Mouse (Mus musculus): Measurements from ENCODE around the gene Ndel1. TPM values are rescaled to one million over a fixed set of nuclear protein-coding genes. Genes with fewer than 3 reads are reported as not detected.

Gene Ndel1
- polyA plus RNA-seq, 1 experiment from 2014 or later = 110 TPM

- Histone ChIP-seq H3K9ac (no peak overlapping the region), H3K27ac (replicated peaks) (no peak overlapping the region), H3K9me3 (replicated peaks) (no peaks in the 10 kb centered on the region), H3K27me3 (no peaks in the 10 kb centered on the region), H3K4me1 (no peaks in the 10 kb centered on the region), H3K4me3 (replicated peaks) (no peak overlapping the region), H3K36me3 (peaks cover 91% of the 10 kb centered on the region), H3K4me2 (replicated peaks) (no peak overlapping the region)
- 79% methylated on average over 9 of the region's 9 CpGs for WGBS
- ATAC-seq (ENCODE audit: insufficient number of reproducible peaks, low FRiP score, low TSS enrichment, low read depth) = no peak
Measured at GRCm38 (mm10) chr11:68811881-68812577, 59.6 kb downstream of the Ndel1 start.

DNA sequence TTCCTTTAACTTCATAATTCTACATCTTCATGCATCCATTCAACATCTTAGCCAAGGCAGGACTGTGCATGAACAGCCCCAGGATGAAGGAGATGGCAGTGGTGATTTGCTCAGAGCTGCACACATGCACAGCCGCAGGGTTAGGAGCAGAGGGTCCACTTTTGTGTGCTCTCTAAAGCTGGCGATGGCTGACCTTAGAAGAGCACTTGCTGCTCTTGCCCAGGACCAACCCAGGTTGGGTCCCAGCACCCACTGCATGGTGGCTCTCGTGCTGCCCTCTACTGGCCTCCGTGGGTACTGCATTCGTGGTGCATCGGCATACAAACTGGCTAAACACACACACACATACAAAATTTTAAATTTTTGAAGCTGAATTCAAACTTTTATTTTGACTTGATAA, 63.9 kb downstream of the Ndel1 start:
- Histone ChIP-seq H3K9me3 (replicated peaks) (no peaks in the 10 kb centered on the region), H3K4me3 (replicated peaks) (no peak overlapping the region), H3K4me2 (replicated peaks) (no peak overlapping the region), H3K4me1 (no peaks in the 10 kb centered on the region), H3K36me3 (peaks cover 93% of the 10 kb centered on the region), H3K27me3 (no peaks in the 10 kb centered on the region), H3K27ac (replicated peaks) (no peak overlapping the region), H3K9ac (no peak overlapping the region)
- ATAC-seq (ENCODE audit: insufficient number of reproducible peaks, low FRiP score, low TSS enrichment, low read depth) = no peak
- 40% methylated on average over 6 of the region's 6 CpGs for WGBS

DNA sequence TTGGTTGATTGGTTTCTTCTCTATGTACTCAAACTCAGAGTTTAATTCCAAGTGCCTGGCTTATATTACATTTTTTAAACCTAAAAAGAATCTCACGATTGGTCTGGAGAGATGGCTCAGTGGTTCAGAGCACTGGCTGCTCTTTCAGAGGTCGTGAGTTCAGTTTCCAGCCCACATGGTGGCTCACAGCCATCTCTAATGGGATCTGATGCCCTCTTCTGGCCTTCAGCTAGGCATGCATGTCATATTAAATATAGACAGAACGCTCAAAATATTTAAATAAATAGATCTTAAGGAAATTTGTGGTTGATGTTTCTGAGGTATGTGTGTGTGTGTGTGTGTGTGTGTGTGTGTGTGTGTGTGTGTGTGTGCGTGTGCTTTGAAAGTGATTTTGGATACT, 66.5 kb downstream of the Ndel1 start:
- H3K36me3 ChIP-seq = peaks cover 95% of the 10 kb centered on the region
- no peak for ATAC-seq (ENCODE audit: insufficient number of reproducible peaks, low FRiP score, low TSS enrichment, low read depth)
- 55% methylated on average over 4 of the region's 4 CpGs for WGBS

DNA sequence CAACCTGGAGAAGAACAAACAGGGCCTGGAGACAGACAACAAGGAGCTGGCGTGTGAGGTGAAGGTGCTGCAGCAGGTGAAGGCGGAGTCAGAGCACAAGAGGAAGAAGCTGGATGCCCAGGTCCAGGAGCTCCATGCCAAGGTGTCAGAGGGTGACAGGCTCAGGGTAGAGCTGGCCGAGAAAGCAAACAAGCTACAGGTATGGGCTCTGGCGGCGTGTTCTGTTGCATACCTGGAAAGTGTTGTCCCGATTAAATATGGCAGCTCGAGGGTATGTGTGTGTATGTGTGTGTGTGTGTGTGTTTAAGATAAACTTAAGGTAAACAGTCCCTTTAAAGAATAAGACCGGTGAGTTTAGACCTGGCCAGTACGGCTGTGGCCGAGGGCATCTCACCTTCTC, 73.4 kb downstream of the Ndel1 start:
- H3K9ac ChIP-seq = no peak overlapping the region
- H3K27ac ChIP-seq (replicated peaks) = no peak overlapping the region
- no peak for ATAC-seq (ENCODE audit: insufficient number of reproducible peaks, low FRiP score, low TSS enrichment, low read depth)
- H3K36me3 ChIP-seq = peaks cover 96% of the 10 kb centered on the region
- no peaks in the 10 kb centered on the region for H3K27me3 ChIP-seq
- WGBS = 90% methylated on average over 10 of the region's 10 CpGs
- no peak overlapping the region for H3K4me2 ChIP-seq (replicated peaks)
- 0 out of 2 replicates have a peak, but pooled peaks cover 5% of the 10 kb centered on the region for H3K4me1 ChIP-seq
- no peaks in the 10 kb centered on the region for H3K9me3 ChIP-seq (replicated peaks)
- H3K4me3 ChIP-seq (replicated peaks) = no peak overlapping the region

More for the DNA sequence above, 66.5 kb downstream of the Ndel1 start:
- no peaks in the 10 kb centered on the region for H3K9me3 ChIP-seq (replicated peaks)
- no peaks in the 10 kb centered on the region for H3K27me3 ChIP-seq
- H3K4me3 ChIP-seq (replicated peaks) = no peak overlapping the region
- no peaks in the 10 kb centered on the region for H3K4me1 ChIP-seq
- no peak overlapping the region for H3K27ac ChIP-seq (replicated peaks)
- H3K9ac ChIP-seq = no peak overlapping the region
- H3K4me2 ChIP-seq (replicated peaks) = no peak overlapping the region

GRCm38 (mm10) chr11:68791794-68792193, 79.9 kb downstream of the Ndel1 start:
- peaks cover 91% of the 10 kb centered on the region for H3K36me3 ChIP-seq
- WGBS = 85% methylated on average over 9 of the region's 9 CpGs
- no peak for ATAC-seq (ENCODE audit: insufficient number of reproducible peaks, low FRiP score, low TSS enrichment, low read depth)
- H3K4me1 ChIP-seq = 0 out of 2 replicates have a peak, but pooled peaks cover 5% of the 10 kb centered on the region
- H3K4me2 ChIP-seq (replicated peaks) = no peak overlapping the region
- no peak overlapping the region for H3K4me3 ChIP-seq (replicated peaks)
- no peak overlapping the region for H3K27ac ChIP-seq (replicated peaks)
- H3K27me3 ChIP-seq = no peaks in the 10 kb centered on the region
- H3K9me3 ChIP-seq (replicated peaks) = no peaks in the 10 kb centered on the region
- no peak overlapping the region for H3K9ac ChIP-seq

DNA sequence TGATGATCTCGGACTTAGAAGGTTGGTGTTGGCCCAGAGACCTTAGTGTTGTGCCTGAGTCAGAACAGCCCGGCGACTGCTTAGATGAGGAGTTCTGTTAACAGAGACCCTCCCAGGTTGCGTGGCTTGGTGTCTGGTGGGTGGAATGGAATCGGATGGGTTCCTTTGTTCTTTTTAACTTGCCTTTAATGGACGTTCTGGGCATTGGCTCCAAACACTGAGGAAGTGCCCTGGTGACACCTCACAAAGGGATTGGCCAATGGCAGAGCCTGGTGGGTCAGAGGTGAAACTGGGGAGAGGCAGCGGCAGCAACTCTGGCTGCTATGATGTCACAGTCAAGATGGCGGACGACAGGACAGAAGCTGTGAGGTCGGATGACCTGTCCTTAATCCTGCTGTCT, 80.9 kb downstream of the Ndel1 start:
- Histone ChIP-seq H3K36me3 (peaks cover 94% of the 10 kb centered on the region), H3K4me2 (replicated peaks) (no peak overlapping the region), H3K4me3 (replicated peaks) (no peak overlapping the region), H3K4me1 (0 out of 2 replicates have a peak, but pooled peaks cover 5% of the 10 kb centered on the region), H3K9me3 (replicated peaks) (no peaks in the 10 kb centered on the region), H3K9ac (no peak overlapping the region), H3K27me3 (no peaks in the 10 kb centered on the region), H3K27ac (replicated peaks) (no peak overlapping the region)
- 88% methylated on average over 10 of the region's 10 CpGs for WGBS
- ATAC-seq (ENCODE audit: insufficient number of reproducible peaks, low FRiP score, low TSS enrichment, low read depth) = no peak

DNA sequence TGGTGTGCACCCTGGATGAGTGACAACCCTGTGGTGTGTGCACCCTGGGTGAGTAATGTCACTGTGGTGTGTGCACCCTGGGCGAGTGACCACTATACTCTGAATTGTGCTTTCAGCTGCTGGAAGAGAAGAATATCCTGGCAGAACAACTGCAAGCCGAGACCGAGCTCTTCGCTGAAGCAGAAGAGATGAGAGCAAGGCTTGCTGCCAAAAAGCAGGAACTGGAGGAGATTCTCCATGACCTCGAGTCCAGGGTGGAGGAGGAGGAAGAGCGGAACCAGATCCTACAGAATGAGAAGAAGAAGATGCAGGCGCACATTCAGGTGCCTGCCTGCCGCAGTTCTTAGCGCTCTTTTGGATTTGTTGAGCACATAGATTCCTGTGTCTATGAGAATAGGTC, 84.4 kb downstream of the Ndel1 start:
- WGBS = 86% methylated on average over 9 of the region's 9 CpGs

GRCm38 (mm10) chr11:68785813-68786212, 85.8 kb downstream of the Ndel1 start:
- Histone ChIP-seq H3K9me3 (replicated peaks) (no peaks in the 10 kb centered on the region), H3K4me1 (no peaks in the 10 kb centered on the region), H3K4me2 (replicated peaks) (no peak overlapping the region), H3K4me3 (replicated peaks) (no peak overlapping the region), H3K9ac (no peak overlapping the region), H3K27ac (replicated peaks) (no peak overlapping the region), H3K27me3 (no peaks in the 10 kb centered on the region), H3K36me3 (peaks cover 92% of the 10 kb centered on the region)
- ATAC-seq (ENCODE audit: insufficient number of reproducible peaks, low FRiP score, low TSS enrichment, low read depth) = no peak
- 60% methylated on average over 8 of the region's 8 CpGs for WGBS

More for the DNA sequence above, 84.4 kb downstream of the Ndel1 start:
- Histone ChIP-seq H3K27ac (replicated peaks) (no peak overlapping the region), H3K9me3 (replicated peaks) (no peaks in the 10 kb centered on the region), H3K27me3 (no peaks in the 10 kb centered on the region), H3K4me1 (no peaks in the 10 kb centered on the region), H3K4me3 (replicated peaks) (no peak overlapping the region), H3K4me2 (replicated peaks) (no peak overlapping the region), H3K36me3 (peaks cover 91% of the 10 kb centered on the region), H3K9ac (no peak overlapping the region)
- no peak for ATAC-seq (ENCODE audit: insufficient number of reproducible peaks, low FRiP score, low TSS enrichment, low read depth)

DNA sequence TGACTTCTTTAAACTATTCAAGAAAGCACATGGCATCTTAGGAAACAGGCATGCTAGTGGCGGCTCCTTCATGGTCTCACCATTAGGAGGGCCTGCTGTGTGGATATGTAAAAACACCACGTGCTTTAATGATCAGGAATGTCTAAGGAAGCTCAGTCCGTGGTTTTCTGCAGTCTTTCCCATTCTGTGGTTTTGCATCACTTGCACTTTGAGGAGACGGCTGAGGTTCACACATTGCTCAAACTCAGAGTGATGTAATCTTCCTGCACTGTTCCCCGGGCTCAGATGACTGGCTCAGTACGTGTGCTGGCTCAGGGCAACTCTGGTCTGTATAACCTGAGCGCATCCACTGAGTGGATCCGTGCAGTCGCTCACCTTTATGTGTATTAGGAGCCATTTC, 89.3 kb downstream of the Ndel1 start:
- H3K27ac ChIP-seq (replicated peaks) = no peak overlapping the region
- H3K4me1 ChIP-seq = no peaks in the 10 kb centered on the region
- no peak for ATAC-seq (ENCODE audit: insufficient number of reproducible peaks, low FRiP score, low TSS enrichment, low read depth)
- H3K4me2 ChIP-seq (replicated peaks) = no peak overlapping the region
- WGBS = 67% methylated on average over 9 of the region's 9 CpGs
- no peak overlapping the region for H3K4me3 ChIP-seq (replicated peaks)
- H3K9me3 ChIP-seq (replicated peaks) = no peaks in the 10 kb centered on the region
- H3K27me3 ChIP-seq = no peaks in the 10 kb centered on the region
- peaks cover 75% of the 10 kb centered on the region for H3K36me3 ChIP-seq
- no peak overlapping the region for H3K9ac ChIP-seq

- WGBS = 84% methylated on average over 14 of the region's 14 CpGs
- no peak overlapping the region for H3K4me2 ChIP-seq (replicated peaks)
Measured at GRCm38 (mm10) chr11:68780466-68781114, 91.1 kb downstream of the Ndel1 start.

GRCm38 (mm10) chr11:68779735-68780465, 91.8 kb downstream of the Ndel1 start:
- Histone ChIP-seq H3K4me1 (no peaks in the 10 kb centered on the region), H3K9ac (no peak overlapping the region), H3K4me2 (replicated peaks) (no peak overlapping the region), H3K4me3 (replicated peaks) (no peak overlapping the region), H3K36me3 (peaks cover 61% of the 10 kb centered on the region), H3K9me3 (replicated peaks) (no peaks in the 10 kb centered on the region), H3K27me3 (no peaks in the 10 kb centered on the region), H3K27ac (replicated peaks) (no peak overlapping the region)
- WGBS = 92% methylated on average over 10 of the region's 10 CpGs
- ATAC-seq (ENCODE audit: insufficient number of reproducible peaks, low FRiP score, low TSS enrichment, low read depth) = no peak

More at GRCm38 (mm10) chr11:68780466-68781114, 91.1 kb downstream of the Ndel1 start:
- H3K9me3 ChIP-seq (replicated peaks) = no peaks in the 10 kb centered on the region
- no peaks in the 10 kb centered on the region for H3K4me1 ChIP-seq
- no peak overlapping the region for H3K9ac ChIP-seq
- H3K36me3 ChIP-seq = peaks cover 68% of the 10 kb centered on the region
- no peak overlapping the region for H3K4me3 ChIP-seq (replicated peaks)
- no peak overlapping the region for H3K27ac ChIP-seq (replicated peaks)
- no peaks in the 10 kb centered on the region for H3K27me3 ChIP-seq
- no peak for ATAC-seq (ENCODE audit: insufficient number of reproducible peaks, low FRiP score, low TSS enrichment, low read depth)
